Mouse (Mus musculus) stomach, postnatal 0 days (tissue): ENCODE data around the gene Zswim1.

Source experiments
- CTCF ChIP-seq: IDR thresholded peaks from 2 replicates; pipeline ENCODE4 v1.5.1; 2016; ENCODE audit warnings: antibody characterized with exemption, low read depth, mild to moderate bottlenecking, moderate library complexity
- EP300 ChIP-seq: optimal IDR thresholded peaks from 2 replicates; pipeline ENCODE3; 2016; ENCODE audit warnings: antibody characterized with exemption

DNA sequence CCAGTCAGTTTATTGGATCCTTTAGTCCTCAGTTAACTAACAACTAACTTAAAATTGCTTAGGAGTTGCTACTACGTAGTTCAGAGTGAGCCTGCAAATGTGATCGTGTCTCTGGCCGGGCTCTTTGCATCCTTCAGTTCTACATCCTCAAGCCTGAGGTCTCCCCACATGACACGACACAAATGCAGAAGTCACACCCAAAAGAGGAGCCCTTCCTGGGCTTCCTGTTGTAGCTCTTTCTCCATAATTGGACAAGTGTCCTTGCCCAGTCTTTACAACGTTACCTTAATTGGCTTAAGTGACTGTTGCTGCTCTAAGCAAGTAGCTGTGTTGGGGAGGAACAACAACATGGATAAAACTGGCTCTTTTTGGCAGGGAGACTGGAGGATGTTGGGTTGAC is 7.1 kb upstream of the Zswim1 start:
- TF ChIP-seq CTCF (no peak), EP300 (no peak)
